Mouse (Mus musculus): Measurements from ENCODE around the gene Olfr430.
"Not testable (repeated sequence)": the region's sequence is repeated elsewhere in the genome, so short reads cannot be mapped to it uniquely, and the experiment has no call there.

- TF ChIP-seq CTCF, POLR2A (IDR thresholded peaks at IDR 0.05; ENCODE audit: extremely low read depth, insufficient read depth, low read length): not testable (repeated sequence)
These were observed 18.2 kb upstream of the Olfr430 start for GRCm38 (mm10) chr1:174048227-174048626.
